Mouse (Mus musculus): ENCODE measurements around the gene Hist1h2ap. TPM values are rescaled to one million over a fixed set of nuclear protein-coding genes. Genes with fewer than 3 reads are reported as not detected.
"Not testable (repeated sequence)": the region's sequence is repeated elsewhere in the genome, so short reads cannot be mapped to it uniquely, and the experiment has no call there.

The Hist1h2ap gene
- polyA plus RNA-seq, 1 experiment from 2014 or later: 5,437 TPM

DNA sequence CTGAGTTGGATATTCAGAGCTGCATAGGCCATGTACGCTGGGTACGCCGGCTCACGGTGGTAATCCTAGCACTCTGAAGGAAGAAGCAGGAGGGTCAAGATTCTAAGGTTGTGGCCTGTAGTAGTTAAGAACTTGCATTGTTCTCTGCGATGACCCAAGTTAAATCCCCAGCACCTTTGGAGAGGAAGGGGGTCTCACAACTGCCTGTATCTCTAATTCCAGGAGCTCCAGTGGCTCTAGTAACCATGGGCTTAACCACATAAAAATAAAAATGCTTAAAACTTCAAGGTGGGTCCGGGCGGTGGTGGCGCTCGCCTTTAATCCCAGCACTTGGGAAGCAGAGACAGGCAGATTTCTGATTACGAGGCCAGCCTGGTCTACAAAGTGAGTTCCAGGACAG lies 3.0 kb downstream of the Hist1h2ap start:
- H3K4me3 ChIP-seq (ENCODE audit: low read depth, low read length): no peak overlapping the region
- ATAC-seq (ENCODE audit: insufficient read depth): no peak
- TF ChIP-seq CTCF (IDR thresholded peaks at IDR 0.05; ENCODE audit: low read depth): no peak
- no peak for DNase-seq
- no peak overlapping the region for H3K9ac ChIP-seq
- H3K4me1 ChIP-seq (ENCODE audit: insufficient read depth): no peaks in the 10 kb centered on the region
- no peaks in the 10 kb centered on the region for H3K9me3 ChIP-seq (ENCODE audit: low read depth, low read length)
- peak overlapping the region; percentile 42 for H3K27ac ChIP-seq (ENCODE audit: low read depth)
- 81% methylated on average over 10 of the region's 10 CpGs for WGBS
- peak overlapping the region; percentile 20 for H3K4me2 ChIP-seq
- no peaks in the 10 kb centered on the region for H3K27me3 ChIP-seq (ENCODE audit: insufficient read depth, low read length)
- H3K36me3 ChIP-seq (ENCODE audit: insufficient read depth): no peaks in the 10 kb centered on the region

GRCm38 (mm10) chr13:21828511-21828910 lies 4.8 kb downstream of the Hist1h2ap start:
- H3K9ac ChIP-seq: no peak overlapping the region
- no peaks in the 10 kb centered on the region for H3K9me3 ChIP-seq (ENCODE audit: low read depth, low read length)
- H3K27me3 ChIP-seq (ENCODE audit: insufficient read depth, low read length): no peaks in the 10 kb centered on the region
- 67% methylated on average over 3 of the region's 3 CpGs for WGBS
- H3K4me3 ChIP-seq (ENCODE audit: low read depth, low read length): no peak overlapping the region
- TF ChIP-seq CTCF (IDR thresholded peaks at IDR 0.05; ENCODE audit: low read depth): no peak
- H3K27ac ChIP-seq (ENCODE audit: low read depth): no peak overlapping the region
- ATAC-seq (ENCODE audit: insufficient read depth) (no peak), DNase-seq (no peak)
- no peaks in the 10 kb centered on the region for H3K36me3 ChIP-seq (ENCODE audit: insufficient read depth)
- H3K4me2 ChIP-seq: no peak overlapping the region
- H3K4me1 ChIP-seq (ENCODE audit: insufficient read depth): no peaks in the 10 kb centered on the region

- H3K4me1 ChIP-seq (ENCODE audit: insufficient read depth); ATAC-seq (ENCODE audit: insufficient read depth); H3K27me3 ChIP-seq (ENCODE audit: insufficient read depth, low read length); H3K4me2 ChIP-seq; H3K27ac ChIP-seq (ENCODE audit: low read depth); H3K36me3 ChIP-seq (ENCODE audit: insufficient read depth); H3K9me3 ChIP-seq (ENCODE audit: low read depth, low read length); H3K9ac ChIP-seq; H3K4me3 ChIP-seq (ENCODE audit: low read depth, low read length); DNase-seq: not testable (repeated sequence)
- WGBS: 74% methylated on average over 6 of the region's 16 CpGs
These were observed 13.0 kb downstream of the Hist1h2ap start for GRCm38 (mm10) chr13:21820082-21820890.

DNA sequence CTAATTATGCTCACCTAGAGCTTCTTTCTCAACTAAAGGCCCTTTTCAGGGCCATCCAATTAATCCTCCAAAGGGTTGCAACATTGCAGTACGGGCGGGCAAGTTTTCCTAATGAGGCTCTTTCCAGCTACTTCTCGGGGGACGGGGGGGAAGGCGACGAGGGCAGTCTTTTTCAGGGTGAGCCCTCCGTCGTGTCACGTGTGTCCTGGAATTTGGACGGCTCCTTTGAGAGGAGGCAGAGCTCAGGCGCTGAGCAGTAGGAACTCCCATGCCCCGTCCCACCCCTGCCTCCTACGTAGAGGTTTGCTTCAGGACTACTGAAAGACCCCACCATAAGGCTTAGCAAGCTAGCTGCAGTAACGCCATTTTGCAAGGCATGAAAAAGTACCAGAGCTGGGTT lies 21.2 kb downstream of the Hist1h2ap start:
- ATAC-seq (ENCODE audit: insufficient read depth): peak; percentile 58
- not testable (repeated sequence) for H3K9ac ChIP-seq; H3K4me1 ChIP-seq (ENCODE audit: insufficient read depth); H3K4me3 ChIP-seq (ENCODE audit: low read depth, low read length); H3K36me3 ChIP-seq (ENCODE audit: insufficient read depth); DNase-seq; H3K9me3 ChIP-seq (ENCODE audit: low read depth, low read length); H3K27me3 ChIP-seq (ENCODE audit: insufficient read depth, low read length)
- WGBS: 0% methylated on average over 12 of the region's 14 CpGs
- Histone ChIP-seq H3K27ac (ENCODE audit: low read depth) (peak overlapping the region; percentile 67), H3K4me2 (peak overlapping the region; percentile 38; the same call in 1 of the 2 replicates)

- not testable (repeated sequence) for H3K9me3 ChIP-seq (ENCODE audit: low read depth, low read length)
These were observed 21.8 kb downstream of the Hist1h2ap start, which contains the start of gene Hist1h4m for GRCm38 (mm10) chr13:21811539-21811938. Gene Hist1h4m, plus strand, starts transcription at chr13:21811746.

GRCm38 (mm10) chr13:21811074-21811473 lies 22.2 kb downstream of the Hist1h2ap start:
- not testable (repeated sequence) for H3K9me3 ChIP-seq (ENCODE audit: low read depth, low read length); H3K4me2 ChIP-seq; H3K36me3 ChIP-seq (ENCODE audit: insufficient read depth); H3K9ac ChIP-seq; H3K4me3 ChIP-seq (ENCODE audit: low read depth, low read length); H3K27me3 ChIP-seq (ENCODE audit: insufficient read depth, low read length); DNase-seq; H3K27ac ChIP-seq (ENCODE audit: low read depth); H3K4me1 ChIP-seq (ENCODE audit: insufficient read depth)
- ATAC-seq (ENCODE audit: insufficient read depth): peak; percentile 41
- no CpG with 5 or more reads among the region's 8 CpGs for WGBS

More at GRCm38 (mm10) chr13:21811539-21811938, 21.8 kb downstream of the Hist1h2ap start, which contains the start of gene Hist1h4m:
- ATAC-seq (ENCODE audit: insufficient read depth): peak; percentile 59
- H3K4me1 ChIP-seq (ENCODE audit: insufficient read depth); H3K9ac ChIP-seq; H3K4me3 ChIP-seq (ENCODE audit: low read depth, low read length); H3K27me3 ChIP-seq (ENCODE audit: insufficient read depth, low read length); DNase-seq; H3K36me3 ChIP-seq (ENCODE audit: insufficient read depth): not testable (repeated sequence)
- Histone ChIP-seq H3K27ac (ENCODE audit: low read depth) (peak within 1 kb of the TSS; percentile 67), H3K4me2 (peak within 1 kb of the TSS; percentile 38; the same call in 1 of the 2 replicates)
- WGBS: no CpG with 5 or more reads among the region's 24 CpGs

DNA sequence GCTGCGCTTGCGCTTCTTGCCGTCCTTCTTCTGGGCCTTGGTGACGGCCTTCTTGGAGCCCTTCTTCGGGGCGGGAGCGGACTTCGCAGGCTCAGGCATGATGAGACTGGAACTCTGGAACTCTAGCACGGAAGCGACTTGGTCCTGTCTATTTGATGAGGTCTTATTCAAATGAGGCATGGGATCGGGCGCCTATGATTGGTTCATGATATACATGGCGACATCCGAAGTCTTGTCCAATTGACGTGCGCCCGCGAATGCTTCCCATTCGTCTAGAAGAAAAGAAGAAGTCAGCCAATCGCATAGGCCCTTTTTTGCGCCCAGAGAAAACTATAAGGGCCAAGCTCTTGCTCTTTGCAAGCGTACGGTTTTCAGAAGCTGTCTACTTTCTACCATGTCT lies 23.2 kb downstream of the Hist1h2ap start, which contains the start of the genes Hist1h2bq and Hist1h2ao:
Hist1h2bq (minus strand) TSS at position 125 of the 400 bp plus-strand sequence.
Hist1h2ao (plus strand) TSS at position 393 of the 400 bp plus-strand sequence.
- not testable (repeated sequence) for H3K4me2 ChIP-seq; H3K9me3 ChIP-seq (ENCODE audit: low read depth, low read length); H3K9ac ChIP-seq; H3K36me3 ChIP-seq (ENCODE audit: insufficient read depth); H3K27ac ChIP-seq (ENCODE audit: low read depth); H3K4me3 ChIP-seq (ENCODE audit: low read depth, low read length); H3K27me3 ChIP-seq (ENCODE audit: insufficient read depth, low read length); H3K4me1 ChIP-seq (ENCODE audit: insufficient read depth); DNase-seq
- WGBS: no CpG with 5 or more reads among the region's 23 CpGs
- ATAC-seq (ENCODE audit: insufficient read depth): peak; percentile 96

GRCm38 (mm10) chr13:21803058-21803457 lies 30.2 kb downstream of the Hist1h2ap start:
- H3K4me2 ChIP-seq; H3K27ac ChIP-seq (ENCODE audit: low read depth); H3K9ac ChIP-seq; H3K4me3 ChIP-seq (ENCODE audit: low read depth, low read length); H3K27me3 ChIP-seq (ENCODE audit: insufficient read depth, low read length); H3K9me3 ChIP-seq (ENCODE audit: low read depth, low read length); H3K4me1 ChIP-seq (ENCODE audit: insufficient read depth); H3K36me3 ChIP-seq (ENCODE audit: insufficient read depth); DNase-seq: not testable (repeated sequence)
- WGBS: no CpG with 5 or more reads among the region's 4 CpGs
- ATAC-seq (ENCODE audit: insufficient read depth): peak; percentile 86

GRCm38 (mm10) chr13:21797163-21797562 lies 36.1 kb downstream of the Hist1h2ap start:
- H3K27ac ChIP-seq (ENCODE audit: low read depth); H3K9ac ChIP-seq; H3K4me2 ChIP-seq; H3K36me3 ChIP-seq (ENCODE audit: insufficient read depth); ATAC-seq (ENCODE audit: insufficient read depth); DNase-seq; H3K4me1 ChIP-seq (ENCODE audit: insufficient read depth); H3K27me3 ChIP-seq (ENCODE audit: insufficient read depth, low read length); H3K9me3 ChIP-seq (ENCODE audit: low read depth, low read length); H3K4me3 ChIP-seq (ENCODE audit: low read depth, low read length): not testable (repeated sequence)

Data from lung, embryonic 14.5 days (tissue).